Mouse (Mus musculus): ENCODE data around the gene Galnt2.

Gene Galnt2

DNA sequence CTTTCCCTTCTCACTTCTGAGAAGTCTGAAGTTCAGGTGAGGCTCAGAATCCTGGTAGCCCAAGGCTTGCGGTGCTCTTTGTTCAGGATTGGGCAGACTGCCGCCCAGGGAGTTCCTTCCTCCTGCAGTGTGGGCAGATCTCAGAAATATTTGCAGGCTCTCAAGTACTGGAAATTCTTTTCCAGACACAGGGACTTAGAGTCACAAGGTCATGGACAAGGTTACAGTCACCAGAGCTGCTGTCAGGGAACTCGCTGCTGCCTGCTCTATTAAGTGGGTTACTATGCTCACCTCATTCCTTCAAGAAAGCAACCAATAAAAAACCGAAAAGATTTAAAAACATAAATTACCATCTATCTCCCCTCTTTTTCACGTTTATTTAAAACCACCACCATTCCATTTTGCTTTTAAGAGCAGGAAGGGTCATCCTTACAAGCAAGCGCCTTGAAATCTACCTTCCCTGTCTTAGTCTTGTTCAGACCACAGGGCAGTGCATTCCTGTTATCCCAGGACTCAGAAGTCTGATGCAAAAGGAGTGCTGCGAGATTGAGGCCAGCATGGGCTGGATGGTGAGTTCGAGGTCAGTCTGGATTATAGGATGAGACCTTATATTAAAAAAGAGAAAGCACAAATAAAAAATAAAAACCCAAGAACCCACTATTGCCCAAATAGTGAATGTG lies 555 bp upstream of the Galnt2 start:
- in situ Hi-C loops (cut with MboI; ENCODE audit: low pct_unique_long_range_greater_than_20kb in 1 of 2, low sequenced_read_pairs in 2 of 2, unreplicated experiment in 1 of 2) = no loop called here

DNA sequence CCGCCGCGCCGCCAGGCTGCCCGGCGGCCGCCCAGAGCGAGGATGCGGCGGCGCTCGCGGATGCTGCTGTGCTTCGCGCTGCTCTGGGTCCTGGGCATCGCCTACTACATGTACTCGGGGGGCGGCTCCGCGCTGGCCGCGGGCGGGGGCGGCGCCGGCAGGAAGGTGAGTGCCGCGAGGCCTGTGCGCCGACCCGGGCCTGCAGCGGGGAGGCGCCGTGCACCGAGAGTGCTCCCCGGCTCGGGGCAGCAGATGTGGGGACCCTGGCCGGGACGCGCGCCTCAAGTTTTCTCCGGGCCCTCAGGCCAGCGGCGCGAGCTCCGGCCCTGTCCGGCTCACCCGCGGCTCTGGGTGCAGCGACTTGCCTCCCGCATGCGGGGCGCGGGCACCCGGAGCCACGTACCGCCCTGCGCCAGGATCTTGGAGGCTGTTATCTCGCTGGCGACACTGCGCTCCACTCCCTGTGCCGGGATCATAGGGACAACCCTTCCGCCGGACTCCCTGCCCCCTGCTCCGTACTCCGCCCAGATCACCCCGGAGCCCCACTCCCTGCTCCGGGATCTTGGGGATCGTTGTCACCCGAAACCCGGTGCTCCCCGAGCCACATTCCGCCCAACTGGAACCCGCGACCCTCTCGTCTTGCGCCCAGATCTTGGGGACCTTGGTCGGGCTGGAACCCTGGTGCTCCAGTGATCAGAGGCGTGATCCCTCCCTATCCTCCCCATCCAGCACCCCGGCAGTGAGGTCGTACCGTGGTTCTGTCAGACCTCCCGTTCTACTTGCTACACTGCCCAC lies 491 bp downstream of the Galnt2 start:
- in situ Hi-C loops (cut with MboI; ENCODE audit: low pct_unique_long_range_greater_than_20kb in 1 of 2, low sequenced_read_pairs in 2 of 2, unreplicated experiment in 1 of 2) = no loop called here

DNA sequence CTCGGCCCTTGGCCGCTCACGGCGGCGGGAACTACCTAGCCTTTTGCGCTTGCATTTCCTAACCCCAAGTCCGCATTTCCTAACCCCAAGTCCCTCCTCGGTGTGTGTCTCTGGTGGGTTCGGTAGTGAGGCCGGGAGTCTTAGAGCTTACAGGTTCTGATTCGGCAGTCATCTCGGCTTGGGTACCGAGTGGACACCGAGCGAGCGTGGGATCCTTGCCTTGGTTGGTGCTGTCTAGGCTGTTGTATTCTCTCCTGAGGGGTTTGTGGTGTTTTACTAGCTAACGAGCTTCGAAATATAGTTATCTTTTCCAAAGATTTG lies 1.0 kb downstream of the Galnt2 start:
- in situ Hi-C loops (cut with MboI; ENCODE audit: low pct_unique_long_range_greater_than_20kb in 1 of 2, low sequenced_read_pairs in 2 of 2, unreplicated experiment in 1 of 2) = no loop called here

DNA sequence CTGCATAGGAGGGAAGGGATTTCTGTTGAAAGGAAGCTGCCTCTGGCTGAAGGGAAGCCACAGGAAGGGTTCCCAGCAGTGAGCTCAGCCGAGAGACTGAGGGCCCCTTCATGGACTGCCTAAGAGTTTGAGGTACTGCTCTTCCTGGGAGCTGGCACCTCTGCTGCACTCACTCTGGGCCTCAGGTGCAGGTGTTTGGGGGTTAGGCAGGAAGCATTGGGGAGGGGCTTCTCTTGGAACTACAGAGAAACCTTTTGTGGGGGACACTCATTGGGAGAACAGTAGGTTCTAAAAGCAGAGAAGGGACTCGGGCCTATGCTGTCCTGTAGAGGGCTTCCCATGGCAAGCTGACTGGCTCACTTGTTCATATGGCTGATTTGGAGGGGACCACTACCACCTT lies 3.3 kb downstream of the Galnt2 start:
- in situ Hi-C loops (cut with MboI; ENCODE audit: low pct_unique_long_range_greater_than_20kb in 1 of 2, low sequenced_read_pairs in 2 of 2, unreplicated experiment in 1 of 2) = no loop called here

DNA sequence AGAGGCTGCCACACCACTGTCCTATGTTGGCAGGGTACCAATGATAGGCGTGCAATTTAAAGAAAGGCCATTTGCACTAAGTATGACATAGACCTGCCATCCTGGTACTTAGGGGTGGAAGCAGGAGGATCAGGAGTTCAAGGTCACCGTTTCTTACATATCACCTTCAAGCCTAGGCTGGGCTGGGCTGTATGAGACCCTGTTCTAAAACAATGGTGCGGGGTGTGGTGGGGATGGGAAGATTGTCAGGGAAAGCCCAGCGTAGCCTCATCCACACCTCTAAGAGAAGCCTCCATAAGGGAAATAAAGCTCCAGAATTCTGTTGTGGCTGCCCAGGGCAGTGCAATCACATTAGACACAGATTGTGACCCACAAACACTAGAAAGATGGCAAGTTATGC lies 4.3 kb downstream of the Galnt2 start:
- in situ Hi-C loops (cut with MboI; ENCODE audit: low pct_unique_long_range_greater_than_20kb in 1 of 2, low sequenced_read_pairs in 2 of 2, unreplicated experiment in 1 of 2) = no loop called here

DNA sequence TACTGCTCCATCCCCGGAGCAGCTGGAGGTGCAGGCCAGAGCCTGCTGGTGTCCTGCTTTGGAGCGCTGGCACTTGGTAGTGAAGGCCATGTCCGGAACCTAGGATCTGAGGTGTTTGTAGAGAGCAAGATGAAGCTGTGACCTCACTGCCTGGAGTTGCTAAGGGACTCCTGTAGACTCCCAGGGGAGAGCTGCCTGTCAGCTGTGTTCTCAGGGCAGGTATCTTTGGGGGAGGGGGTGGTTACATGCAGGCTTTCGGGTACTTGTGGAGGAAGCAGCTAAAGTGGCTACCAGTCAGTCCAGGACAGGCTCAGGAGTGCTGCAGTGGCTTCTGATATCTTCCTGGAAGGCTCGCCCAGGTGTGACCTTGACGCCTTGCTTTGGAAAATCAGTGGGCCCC lies 8.2 kb downstream of the Galnt2 start:
- in situ Hi-C loops (cut with MboI; ENCODE audit: low pct_unique_long_range_greater_than_20kb in 1 of 2, low sequenced_read_pairs in 2 of 2, unreplicated experiment in 1 of 2) = no loop called here

DNA sequence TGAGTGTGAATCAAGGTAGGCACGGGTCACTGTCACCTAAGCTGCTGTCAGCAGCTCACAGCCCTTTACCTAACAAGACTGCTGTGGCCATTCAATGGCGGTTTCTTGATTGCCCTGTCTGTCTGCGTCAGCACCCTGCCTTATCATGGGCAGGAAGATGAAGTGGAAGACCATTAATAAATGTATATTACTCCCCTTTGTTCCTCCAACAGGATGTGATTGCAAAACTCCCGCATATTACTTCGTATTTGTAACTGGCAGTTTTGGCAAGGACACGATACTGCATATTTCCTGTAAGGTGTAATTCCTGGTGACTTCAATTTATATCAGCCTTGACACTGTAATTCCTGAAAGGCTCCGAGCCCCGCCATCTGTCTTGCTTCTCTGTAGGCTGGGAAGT lies 9.7 kb downstream of the Galnt2 start:
- in situ Hi-C loops (cut with MboI; ENCODE audit: low pct_unique_long_range_greater_than_20kb in 1 of 2, low sequenced_read_pairs in 2 of 2, unreplicated experiment in 1 of 2) = no loop called here

DNA sequence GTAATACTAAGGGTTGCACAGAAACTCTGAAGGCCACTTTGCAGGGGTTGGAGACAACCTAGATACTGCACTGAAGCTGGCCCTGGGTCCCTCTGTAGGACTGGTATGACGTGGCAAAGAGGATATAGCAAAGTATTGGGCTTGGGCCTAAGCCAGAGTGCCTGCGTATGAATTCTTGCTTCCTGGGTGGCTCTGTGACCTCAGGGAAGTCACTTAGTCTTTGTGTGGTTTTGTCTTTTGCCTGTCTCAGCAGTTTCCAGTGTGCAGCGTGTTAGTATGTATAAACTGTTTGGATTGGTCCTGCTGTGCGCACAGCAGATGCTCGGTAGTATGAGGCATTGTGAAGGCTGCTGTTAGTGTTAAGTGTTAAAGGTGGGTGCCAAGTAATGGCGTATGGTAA lies 11.0 kb downstream of the Galnt2 start:
- in situ Hi-C loops (cut with MboI; ENCODE audit: low pct_unique_long_range_greater_than_20kb in 1 of 2, low sequenced_read_pairs in 2 of 2, unreplicated experiment in 1 of 2) = no loop called here

DNA sequence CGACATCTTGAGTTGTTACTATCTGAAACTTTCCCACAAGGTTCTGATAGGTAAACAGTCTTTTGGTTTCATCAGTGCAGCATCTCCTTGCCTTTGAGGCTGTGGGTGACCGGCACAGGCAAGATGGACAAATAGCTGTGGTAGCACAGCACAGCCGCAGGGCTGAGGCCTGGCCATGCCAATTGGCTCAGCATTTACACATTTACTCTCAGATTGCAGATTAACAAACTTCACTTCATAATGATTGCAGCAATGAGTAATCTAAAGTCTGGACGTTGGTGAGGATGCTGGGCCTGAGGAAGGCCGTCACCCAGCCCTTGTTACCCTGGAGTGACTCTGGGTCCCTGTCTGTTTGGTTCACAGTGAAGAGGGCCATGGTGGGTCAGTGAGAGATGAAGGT lies 11.7 kb downstream of the Galnt2 start:
- in situ Hi-C loops (cut with MboI; ENCODE audit: low pct_unique_long_range_greater_than_20kb in 1 of 2, low sequenced_read_pairs in 2 of 2, unreplicated experiment in 1 of 2) = no loop called here

DNA sequence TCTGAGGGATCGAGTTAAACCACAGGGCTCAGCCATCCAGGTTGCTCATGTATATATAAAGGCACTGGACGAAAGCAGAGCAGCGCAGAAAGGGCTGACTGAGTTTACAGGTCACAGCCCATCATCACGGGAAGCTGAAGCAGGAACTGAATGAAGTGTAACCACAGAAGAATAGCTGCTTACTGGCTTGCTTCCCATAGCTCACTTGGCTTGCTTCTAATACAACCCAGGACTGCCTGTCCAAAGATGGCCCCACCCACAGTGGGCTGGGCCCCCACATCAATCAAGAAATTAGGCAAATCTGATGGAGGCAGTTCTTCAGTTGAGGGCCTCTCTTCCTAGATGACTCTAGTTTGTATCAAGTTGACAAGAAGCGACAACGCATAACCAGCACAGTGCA lies 16.4 kb downstream of the Galnt2 start:
- in situ Hi-C loops (cut with MboI; ENCODE audit: low pct_unique_long_range_greater_than_20kb in 1 of 2, low sequenced_read_pairs in 2 of 2, unreplicated experiment in 1 of 2) = no loop called here

DNA sequence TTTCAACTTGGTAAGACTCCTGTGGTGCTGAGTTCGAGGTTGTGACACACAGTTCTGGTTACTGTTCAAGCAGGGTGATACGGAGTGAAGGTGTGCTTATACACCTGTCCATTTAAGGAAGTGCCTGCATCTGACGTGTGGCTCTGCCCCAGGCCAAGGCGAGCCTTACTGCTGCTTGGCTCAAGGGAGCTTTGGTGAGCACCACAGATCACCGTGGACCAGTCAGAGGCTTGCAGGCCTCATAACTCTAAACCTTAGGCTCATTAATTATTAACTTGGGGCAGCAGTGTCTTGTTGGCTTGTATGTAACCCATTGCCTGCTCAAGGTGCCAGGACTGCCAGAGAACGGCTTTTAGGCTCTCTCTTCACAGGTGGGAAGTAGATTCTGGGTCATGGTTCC lies 17.5 kb downstream of the Galnt2 start:
- in situ Hi-C loops (cut with MboI; ENCODE audit: low pct_unique_long_range_greater_than_20kb in 1 of 2, low sequenced_read_pairs in 2 of 2, unreplicated experiment in 1 of 2) = no loop called here

DNA sequence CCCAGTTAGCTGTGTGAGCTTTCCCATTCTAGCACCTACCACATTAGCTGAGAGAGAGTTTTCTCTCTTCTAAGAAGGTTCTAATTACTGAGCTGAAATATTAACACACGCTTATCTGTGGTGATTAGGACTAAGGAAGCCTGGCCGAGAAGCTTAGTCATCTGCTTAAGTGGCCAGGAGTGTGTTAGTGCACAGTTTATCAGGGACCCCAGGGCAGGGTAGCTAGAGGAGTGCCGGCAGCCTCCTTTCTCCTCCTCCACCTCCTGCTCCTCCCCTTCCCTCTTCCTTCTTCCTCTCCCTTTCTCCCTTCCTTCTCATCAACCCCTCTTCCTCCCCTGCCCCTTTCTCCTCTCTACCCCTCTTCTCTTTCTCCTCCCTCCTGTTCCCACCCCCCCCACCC lies 19.1 kb downstream of the Galnt2 start:
- in situ Hi-C loops (cut with MboI; ENCODE audit: low pct_unique_long_range_greater_than_20kb in 1 of 2, low sequenced_read_pairs in 2 of 2, unreplicated experiment in 1 of 2) = no loop called here

DNA sequence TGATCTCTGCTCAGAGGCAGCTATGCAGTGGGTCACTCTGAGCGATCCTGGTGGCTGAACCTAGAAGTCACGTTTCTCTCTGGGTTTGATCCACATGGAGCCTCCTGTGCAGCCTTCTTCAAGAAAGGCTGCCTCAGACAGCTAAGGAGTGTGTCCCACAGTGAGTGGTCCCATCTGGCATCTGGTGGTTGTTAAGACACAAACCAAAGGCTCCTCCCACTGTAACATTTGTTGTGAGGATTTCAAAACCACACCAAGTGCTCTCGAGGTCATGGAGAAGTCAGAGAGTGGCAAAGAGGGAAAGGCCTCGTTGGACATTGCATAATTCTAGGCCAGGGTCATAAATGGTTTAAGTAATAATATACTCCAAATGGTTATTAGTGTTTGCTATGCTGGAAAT lies 19.6 kb downstream of the Galnt2 start:
- in situ Hi-C loops (cut with MboI; ENCODE audit: low pct_unique_long_range_greater_than_20kb in 1 of 2, low sequenced_read_pairs in 2 of 2, unreplicated experiment in 1 of 2) = no loop called here

DNA sequence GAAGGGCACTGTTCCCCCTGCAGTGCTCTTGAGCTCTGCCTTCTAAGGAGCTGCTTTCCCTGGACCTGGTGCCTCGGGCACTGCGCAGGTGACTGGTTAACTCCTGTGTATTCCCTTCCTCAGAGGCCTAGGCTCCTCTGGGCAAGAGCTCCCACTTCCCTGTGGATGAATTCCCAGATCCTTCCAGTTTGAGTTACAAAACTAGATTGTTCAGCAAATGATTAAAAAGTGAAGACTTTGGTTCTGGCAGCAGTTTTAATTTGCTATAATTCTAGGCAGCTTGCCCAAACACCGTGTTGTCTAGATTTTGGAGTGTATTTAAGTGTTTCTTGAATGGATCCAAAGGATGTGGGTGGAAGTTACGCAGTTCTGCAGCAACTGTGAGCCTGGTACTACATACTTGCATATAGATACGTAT lies 21.4 kb downstream of the Galnt2 start:
- in situ Hi-C loops (cut with MboI; ENCODE audit: low pct_unique_long_range_greater_than_20kb in 1 of 2, low sequenced_read_pairs in 2 of 2, unreplicated experiment in 1 of 2) = no loop called here

DNA sequence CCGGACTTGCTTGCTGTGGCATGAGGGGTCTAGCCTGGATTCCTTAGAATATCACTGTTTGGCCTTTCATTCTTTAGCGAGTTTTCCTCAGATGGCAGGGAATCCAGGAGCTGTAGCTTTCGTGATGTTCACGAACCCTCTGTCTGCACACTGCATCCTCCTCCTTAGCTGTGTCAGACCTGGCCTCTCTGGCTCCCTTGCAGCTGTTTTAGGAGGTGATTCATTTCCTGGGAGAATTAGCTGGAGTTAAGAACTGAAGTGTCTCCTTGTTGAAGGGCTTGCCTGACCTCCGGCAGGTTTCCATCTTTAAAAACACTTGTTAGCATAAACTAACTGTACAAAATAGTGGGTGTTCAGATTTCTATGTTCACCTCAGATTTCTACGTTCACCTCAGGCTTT lies 22.7 kb downstream of the Galnt2 start:
- in situ Hi-C loops (cut with MboI; ENCODE audit: low pct_unique_long_range_greater_than_20kb in 1 of 2, low sequenced_read_pairs in 2 of 2, unreplicated experiment in 1 of 2) = no loop called here

DNA sequence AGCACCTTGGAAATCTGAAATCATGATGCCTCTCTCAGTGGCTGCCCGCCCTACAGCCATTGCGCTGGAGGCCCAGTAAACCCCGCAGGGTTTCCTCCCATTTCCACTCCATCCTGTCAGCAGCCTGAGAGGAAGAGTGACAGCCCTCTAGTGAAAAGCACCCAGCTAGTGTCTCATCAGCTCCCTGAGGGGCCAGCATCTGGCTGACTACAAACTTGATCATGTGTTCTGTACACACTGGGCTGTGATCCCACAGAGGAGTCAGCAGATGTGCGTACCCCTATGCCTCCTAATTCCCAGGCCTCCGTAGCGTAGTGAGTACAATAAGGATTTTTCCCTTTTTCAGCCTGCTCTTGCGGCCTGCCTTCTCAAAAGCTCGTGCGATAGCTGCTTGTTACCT lies 25.6 kb downstream of the Galnt2 start:
- in situ Hi-C loops (cut with MboI; ENCODE audit: low pct_unique_long_range_greater_than_20kb in 1 of 2, low sequenced_read_pairs in 2 of 2, unreplicated experiment in 1 of 2) = no loop called here

DNA sequence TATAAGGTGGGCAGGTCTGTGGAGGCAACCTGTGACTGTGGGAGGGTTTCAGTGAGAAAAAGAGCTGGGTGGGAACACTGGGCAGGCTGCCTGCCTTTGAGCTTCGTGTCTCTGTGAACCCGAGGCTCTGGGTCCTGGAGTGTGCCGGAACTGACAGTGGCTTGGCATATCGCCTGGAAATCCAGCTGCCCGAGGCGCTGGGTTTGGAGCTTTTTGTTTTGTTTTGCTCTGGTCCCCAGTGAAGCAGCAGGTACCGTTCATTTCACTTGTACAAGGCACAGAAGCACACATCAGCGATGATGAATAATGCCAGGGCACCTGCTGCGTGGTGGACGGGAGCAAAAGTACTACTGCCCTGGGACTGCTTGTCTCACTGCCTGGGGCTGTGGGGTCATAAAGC lies 26.2 kb downstream of the Galnt2 start:
- in situ Hi-C loops (cut with MboI; ENCODE audit: low pct_unique_long_range_greater_than_20kb in 1 of 2, low sequenced_read_pairs in 2 of 2, unreplicated experiment in 1 of 2) = no loop called here

DNA sequence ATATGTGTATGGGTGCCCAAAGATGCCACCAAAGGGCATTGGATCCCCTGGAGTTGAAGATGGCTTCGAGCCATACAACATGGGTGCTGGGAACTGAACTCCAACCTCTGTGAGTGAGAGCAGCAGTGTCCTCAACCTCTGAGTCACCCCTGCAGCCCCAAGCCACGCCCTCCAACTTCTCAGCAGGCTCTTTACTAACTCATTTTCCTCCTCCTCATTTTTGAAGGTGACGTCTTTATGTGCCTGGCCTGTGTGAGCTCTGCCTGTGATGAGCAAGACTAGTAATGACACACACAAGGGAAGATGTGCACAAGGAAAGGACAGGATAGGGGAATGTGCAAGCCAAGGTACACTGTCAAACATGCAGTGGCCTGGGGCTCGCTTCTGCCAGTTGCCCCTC lies 28.0 kb downstream of the Galnt2 start:
- in situ Hi-C loops (cut with MboI; ENCODE audit: low pct_unique_long_range_greater_than_20kb in 1 of 2, low sequenced_read_pairs in 2 of 2, unreplicated experiment in 1 of 2) = no loop called here

DNA sequence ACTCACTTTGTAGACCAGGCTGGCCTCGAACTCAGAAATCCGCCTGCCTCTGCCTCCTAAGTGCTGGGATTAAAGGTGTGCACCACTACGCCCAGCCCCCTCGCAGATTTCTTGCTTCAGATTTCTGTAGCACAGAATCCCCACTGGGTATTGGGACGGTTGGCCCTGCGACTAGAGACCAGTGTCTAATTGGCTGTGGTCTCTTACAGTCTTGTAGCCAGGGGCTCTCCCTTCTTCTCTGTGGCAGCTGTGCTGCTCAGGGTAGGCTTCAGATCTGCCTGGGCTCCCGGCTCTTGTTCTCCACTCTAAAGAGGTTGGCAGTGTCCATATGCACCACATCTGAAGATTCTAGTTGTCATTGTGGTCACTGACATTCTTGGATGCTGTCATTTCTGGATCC lies 28.7 kb downstream of the Galnt2 start:
- in situ Hi-C loops (cut with MboI; ENCODE audit: low pct_unique_long_range_greater_than_20kb in 1 of 2, low sequenced_read_pairs in 2 of 2, unreplicated experiment in 1 of 2) = no loop called here

DNA sequence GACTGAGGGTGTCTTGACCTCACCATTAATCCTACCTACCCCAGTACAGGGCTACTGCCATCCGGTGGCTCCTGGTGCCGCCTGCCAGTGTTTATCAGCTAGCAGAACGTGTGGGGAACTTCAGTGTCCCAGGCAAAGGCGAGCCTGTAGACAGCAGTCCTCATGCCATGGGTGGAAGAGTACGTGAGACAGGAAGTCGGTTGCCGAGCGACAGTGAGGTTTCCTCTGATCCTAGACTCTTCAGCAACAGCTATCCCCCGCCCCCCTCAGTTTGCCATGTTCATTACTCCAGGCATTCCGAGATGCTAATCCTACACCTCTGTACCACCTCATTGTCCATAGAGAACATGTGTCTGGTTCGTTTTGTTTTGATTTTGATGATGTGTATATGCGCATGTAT lies 29.2 kb downstream of the Galnt2 start:
- in situ Hi-C loops (cut with MboI; ENCODE audit: low pct_unique_long_range_greater_than_20kb in 1 of 2, low sequenced_read_pairs in 2 of 2, unreplicated experiment in 1 of 2) = no loop called here

Data from mouse embryonic stem cell (cell line).